Mouse (Mus musculus): ENCODE data around the gene Rdh16.

DNA sequence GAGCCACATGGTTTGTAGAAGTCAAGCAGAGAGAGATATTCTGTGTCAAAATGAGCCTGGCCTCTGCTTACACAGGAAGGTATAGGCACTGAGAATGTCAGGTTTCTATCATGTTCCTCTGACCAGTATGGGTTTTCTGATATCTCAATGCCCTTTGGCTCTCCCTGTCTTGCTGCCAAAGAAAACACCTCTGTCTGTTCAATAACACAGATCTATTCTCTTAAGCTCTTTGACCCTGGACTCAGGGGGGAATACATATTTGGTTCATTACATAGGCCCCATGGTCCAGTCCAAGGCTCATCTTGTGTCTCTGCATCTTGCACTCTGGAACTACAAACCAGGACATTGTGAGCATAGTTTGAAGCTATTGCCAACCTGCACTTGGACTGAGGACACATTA lies 87.7 kb downstream of the Rdh16 start, which contains the start of gene Rdh7:
- TF ChIP-seq POLR2A (IDR thresholded peaks at IDR 0.05; ENCODE audit: low read depth, low read length) (no peak), CTCF (IDR thresholded peaks at IDR 0.05; ENCODE audit: extremely low read depth, insufficient read length, insufficient replicate concordance, low read depth, low read length) (no peak)
